Mouse (Mus musculus) CD4-positive, CD25-positive, alpha-beta regulatory T cell, adult 4 months (primary cell): ENCODE results near the gene 2900026A02Rik. TPM values are rescaled to one million over a fixed set of nuclear protein-coding genes. Genes with fewer than 3 reads are reported as not detected.

ENCODE experiments used
- ATAC-seq: one replicate; pipeline ENCODE4 v1.8.0; 2017
- polyA plus RNA-seq, 2 experiments: library from polyadenylated mRNA; unstranded; fragments of 100-300 nt; shearing (Covaris generic); gene quantifications; one replicate each; pipeline ENCODE4 v1.2.1; 2017

2900026A02Rik gene
- polyA plus RNA-seq: under 1 TPM; 0.89 to 0.98 TPM

DNA sequence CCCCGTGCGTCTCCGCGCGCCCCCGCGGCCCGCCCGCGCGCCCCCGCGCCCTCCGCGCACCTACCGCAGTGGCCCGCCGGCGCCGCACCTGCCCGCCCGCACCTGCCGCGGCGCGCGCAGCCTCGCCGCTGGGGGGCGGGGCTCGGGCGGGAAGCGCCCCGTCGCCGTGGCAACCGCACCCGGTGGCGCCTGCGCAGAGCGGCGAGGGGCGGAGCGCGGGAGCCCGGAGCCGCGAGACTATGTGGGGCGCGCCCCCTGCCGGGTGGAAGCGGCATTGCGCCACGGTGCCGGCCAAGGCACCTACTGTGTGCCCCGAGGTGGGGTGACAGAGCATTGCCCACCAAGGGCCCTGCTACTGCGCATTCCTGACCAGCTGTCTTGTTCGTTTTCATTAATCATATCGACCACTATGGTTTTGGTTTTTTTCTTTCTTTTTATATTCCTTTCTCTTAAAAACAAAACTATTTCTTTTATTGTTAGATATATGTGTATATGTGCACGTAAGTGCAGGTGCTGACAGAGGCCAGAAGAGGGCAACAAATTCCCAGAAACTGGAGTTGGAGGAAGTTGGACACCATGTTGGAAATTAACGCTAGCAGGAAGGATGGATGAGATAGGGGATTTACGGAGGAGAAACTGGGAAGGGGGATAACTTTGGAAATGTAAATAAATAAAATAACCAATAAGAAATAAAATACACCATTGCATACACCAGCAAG lies at the start of gene 2900026A02Rik:
Gene 2900026A02Rik (minus strand): TSS at position 90 of the 719 bp plus-strand sequence.
- ATAC-seq: no peak

DNA sequence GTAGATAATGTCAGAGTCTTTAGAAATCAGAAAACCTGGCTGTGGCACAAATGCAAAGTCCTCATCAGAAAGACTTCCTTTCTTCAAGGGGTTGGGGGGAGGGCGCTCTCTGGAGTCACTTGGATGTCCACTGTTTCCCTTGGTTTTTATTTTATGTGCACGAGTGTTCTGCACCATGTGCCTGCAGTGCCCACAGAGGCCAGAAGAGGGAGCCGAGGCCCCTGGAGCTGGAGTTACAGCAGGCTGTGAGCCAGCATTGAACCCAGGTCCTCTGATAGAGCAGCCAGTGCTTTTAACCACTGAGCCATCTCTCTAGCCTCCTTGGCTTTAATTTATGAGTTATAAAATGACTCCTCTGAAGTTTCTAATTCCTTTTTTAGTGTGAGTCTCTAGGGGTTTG lies 49.0 kb upstream of the 2900026A02Rik start:
- no peak for ATAC-seq

DNA sequence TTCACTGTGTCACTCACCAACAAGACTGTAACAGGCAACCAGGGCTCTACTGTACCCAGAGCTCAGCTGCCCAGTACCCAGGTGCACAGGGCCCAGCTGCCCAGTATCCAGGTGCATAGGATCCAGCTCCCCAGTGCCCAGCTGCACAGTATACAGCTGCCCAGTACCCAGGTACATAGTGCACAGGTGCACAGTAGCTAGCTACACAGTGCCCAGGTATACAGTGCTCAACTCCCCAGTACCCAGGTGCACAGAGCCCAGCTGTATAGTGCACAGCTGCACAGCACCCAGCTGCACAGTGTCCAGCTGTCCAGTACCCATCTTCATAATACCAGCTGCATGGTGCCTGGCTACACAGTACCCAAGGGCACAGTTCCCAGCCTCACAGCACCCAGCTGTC lies 47.2 kb upstream of the 2900026A02Rik start:
- ATAC-seq: no peak

DNA sequence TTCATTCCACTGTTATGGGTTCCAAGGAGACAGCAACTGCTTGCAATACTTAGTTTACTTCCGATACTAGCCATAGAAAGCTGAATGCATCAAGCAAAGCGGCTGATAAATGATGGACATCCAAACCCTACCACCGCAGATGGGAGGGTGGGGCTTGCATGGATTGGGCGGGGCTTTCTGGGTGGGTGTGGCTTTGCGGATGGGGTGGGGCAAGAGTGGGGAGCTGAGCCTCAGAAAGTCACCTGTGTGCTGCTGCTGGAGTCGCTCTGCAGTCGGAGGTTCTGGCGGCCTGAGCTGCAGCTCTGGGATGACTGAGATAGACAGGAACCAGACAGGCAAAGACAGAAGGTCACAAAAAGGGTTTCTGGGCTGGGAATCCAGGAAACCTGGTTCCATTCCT lies 44.6 kb upstream of the 2900026A02Rik start:
- ATAC-seq: no peak

DNA sequence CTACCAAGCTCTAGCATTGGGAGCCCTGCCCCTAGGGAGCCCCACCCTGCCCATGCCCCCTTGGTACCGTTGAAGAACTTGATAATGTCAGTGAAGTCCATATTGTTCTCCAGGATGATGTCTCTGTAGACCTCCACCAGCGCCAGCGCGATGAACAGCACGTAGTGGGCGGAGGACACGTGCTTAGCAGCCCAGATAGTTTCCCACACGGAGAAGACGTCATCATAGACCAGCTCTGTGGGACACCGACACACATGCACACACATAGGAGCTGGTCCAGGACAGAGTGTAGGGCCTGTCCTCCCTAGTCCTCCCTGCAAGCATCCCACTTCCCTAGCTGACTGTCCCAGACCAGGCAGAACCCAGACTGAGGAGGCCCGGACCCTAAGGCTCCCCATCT lies 29.8 kb upstream of the 2900026A02Rik start:
- no peak for ATAC-seq

DNA sequence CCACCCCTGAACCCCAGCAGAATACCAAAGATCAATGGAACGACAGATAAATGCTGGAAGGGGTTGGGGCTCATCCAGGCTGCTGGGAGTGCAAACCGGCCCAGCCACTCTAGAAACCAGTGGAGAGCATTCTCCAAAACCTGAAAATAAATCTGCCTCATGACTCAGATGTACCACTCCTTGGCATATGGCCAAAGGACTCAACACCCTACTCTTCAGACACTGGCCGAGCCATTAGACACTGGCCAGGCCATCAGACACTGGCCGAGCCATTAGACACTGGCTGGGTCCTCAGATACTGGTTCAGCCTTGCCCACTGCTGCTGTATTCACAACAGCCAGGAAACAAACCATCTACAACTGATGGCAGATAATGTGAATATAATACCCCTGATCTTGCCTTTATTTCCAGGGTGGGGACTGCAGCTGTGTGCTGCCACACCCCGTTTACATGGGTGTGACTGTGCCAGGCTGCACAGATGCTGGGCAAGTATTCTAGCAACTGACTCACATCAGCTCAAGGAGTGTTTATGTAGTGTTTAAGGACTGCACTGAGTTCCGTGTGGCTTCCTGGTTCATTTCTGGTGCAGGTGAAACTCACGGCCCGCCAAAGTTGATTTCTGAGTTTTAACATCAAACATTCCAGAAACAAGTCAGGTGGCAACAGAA lies 28.4 kb upstream of the 2900026A02Rik start:
- ATAC-seq: no peak

DNA sequence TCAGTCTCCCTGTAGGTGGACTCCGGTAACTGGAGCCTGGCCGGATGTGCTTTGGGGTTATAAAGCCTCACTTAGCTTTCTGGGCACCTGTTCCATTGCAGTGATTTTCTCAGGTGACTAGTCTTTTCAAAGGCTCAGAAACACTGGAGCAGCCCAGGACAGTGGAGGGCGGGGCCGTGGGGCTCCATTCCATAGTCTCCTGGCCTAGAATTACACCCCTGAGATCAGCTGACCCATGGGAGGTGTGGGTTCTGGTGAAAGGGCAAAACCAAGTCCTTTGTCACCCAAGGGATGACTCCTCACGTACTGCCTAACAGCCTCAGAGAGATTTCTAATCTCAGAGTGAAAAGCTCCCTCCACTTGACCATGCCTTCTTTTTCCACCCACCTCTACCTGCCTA lies 9.2 kb upstream of the 2900026A02Rik start:
- no peak for ATAC-seq

DNA sequence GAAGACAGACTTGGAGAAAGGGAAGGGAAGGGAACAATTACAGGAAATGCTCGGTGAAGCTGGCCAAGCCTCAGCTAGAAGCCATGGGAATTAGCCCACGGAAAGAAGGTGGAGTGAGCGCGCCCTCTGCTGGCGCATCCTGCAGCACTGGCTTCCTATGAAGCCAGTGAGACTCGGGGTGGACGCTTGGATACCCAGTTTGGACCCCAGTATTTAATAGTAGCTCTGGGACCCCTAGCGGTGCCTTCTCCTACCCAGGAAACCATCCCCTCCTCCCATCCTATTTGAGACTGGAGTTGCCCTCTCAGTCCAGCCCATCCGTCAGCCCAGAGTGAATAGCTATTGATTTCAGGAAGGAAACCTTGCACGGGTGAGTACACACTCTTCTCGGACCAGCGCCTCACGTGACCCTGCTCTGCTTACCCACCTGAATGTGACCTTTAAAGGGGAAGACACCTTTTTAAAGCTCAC lies 5.6 kb upstream of the 2900026A02Rik start, which contains the start of gene Tmem211:
Gene Tmem211 (plus strand): TSS at position 278 of the 471 bp plus-strand sequence.
- no peak for ATAC-seq

DNA sequence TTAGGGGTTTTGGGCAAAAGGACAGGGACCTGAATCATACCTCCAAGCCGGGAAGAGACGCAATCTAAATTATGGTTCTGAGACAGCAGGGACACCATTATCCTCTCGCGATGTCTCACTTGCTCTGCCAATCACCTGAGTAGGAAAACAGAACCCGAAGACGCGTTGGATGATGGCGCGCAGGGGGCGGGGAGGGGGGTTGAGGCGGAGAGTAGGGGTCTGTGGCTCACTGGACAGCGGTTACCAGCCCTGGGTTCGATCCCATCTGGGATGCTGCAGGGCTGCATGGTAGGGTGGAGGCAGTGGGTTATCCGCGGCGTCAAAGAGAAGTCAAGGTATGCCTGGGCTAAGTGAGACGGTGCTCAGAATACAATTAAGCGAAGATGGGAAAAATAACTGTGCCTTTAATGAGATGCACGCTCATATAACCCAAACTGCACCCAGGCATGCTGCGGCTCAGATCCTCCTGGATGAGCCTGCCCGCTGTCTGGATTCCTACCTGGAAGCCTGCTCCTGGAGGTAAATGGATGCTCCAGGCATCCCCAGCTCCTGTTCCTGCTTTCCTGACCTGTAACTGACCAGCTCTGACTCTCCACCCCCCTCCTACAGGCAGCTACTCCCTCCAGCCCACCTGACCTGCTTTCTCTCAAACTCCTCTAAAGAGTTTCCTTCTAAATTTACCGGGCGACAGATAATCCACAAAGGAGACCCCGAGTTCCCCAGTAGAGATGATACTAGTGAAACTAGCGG lies 4.8 kb upstream of the 2900026A02Rik start:
- no peak for ATAC-seq

DNA sequence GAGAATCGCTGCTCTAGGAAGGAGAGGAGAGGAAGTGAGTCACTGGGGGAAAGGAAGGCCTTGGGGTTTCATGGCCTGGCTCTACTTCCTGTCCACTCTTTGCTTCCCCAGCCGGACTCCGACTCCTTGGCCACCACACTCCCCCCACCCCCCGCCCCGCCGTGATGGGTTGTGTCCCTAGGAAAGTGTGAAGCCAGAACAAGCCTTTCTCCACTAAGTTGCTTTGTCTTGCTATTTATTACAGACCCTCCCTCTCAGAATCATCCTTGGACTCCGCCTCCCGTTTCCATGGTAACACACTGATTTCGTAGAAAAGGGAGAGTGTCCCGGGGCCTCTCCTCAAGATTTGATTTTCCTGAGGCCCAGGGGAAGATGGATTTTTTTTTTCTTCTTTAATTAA lies 4.2 kb upstream of the 2900026A02Rik start:
- no peak for ATAC-seq

DNA sequence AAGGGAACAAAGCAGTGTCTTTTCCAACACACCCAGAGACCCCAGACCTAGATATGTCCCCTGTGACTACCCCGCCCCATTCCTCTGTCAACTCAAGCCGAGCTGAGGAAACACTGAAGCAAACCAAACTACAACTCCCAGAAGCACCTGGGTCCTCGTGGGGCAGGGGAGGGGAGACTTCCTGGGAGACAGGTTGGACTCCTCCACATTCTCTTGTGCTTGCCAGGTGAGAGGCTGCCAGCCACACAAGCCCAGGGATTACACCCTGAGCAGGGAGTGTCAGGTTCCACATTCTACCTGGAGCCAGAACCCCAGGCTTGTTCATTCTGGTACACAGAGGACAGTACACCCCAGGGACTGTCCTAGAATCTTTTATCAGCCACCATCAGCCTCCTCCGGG lies 2.9 kb upstream of the 2900026A02Rik start:
- no peak for ATAC-seq

DNA sequence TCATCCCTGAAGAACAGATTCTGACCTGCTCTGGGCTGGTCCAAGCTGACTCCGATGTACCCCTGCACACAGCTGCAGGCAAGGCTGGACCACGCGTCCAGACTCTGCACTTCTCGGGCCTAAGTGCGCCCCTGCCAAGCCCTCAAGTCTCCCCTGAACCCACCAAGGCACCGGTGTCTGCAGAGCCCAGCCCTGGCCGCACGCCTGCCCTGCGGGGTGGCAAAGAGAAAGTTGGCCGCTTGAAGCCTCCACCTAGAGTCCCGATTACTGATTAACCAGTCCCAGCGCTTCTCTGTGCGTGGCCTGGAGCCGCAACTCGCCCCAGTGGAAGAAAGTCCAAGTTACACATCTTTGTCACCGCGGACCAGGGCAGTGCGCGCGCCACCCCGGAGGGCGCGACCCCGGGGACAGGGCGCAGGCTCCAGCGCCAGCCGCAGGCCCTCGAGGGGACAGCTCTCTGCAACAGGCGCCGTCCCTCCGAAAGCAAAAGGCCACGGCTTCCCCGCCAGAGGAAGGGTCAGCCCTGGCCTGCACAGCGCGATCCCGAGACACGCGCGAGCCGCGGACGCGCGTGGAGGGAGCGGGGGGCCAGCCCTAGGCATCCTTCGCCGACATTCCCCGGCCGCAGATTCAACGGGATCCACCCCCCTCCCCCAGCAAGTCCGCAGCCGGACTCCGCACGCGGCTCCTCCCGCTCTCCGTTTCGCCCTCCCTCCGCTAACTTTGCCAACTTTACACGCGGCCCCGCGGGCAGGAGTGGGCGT lies 471 bp downstream of the 2900026A02Rik start:
- no peak for ATAC-seq

DNA sequence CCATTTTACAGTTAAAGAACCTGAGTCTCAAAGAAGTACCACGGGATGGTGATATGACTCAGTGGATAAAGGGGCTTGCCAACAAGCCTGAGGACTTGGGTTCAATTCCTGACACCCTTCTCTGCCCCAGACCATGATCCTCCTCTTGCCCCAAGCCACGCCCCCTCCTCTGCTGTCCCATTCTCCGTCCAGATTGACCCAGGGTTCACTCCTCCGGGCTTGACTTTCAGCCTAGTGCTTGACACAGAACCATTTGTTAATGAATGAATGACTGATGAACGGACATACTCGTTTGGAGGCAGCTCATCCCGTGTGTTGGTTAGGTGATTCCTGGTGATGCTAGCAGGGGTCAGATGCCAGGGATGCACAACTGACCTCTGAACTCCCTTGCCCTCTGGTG lies 1.2 kb downstream of the 2900026A02Rik start:
- ATAC-seq: no peak

DNA sequence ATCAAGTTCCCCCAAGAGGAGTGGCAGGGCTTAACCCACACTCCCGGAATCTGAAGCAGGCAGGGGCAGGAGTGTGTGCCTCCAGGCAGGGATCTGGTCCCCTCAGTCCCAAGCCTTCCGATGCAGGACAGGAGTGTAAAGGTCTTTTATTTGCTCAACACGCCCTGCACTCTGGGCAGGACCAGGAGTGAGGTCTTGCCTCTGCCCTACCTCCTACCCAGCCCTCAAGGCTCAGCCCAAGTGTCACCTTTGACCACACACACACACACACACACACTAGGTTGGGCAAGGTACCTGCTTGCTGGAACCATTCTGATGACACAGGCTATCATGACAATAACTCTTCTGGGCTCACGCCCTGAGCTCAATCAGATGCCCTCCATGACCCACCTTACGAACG lies 1.6 kb downstream of the 2900026A02Rik start:
- no peak for ATAC-seq

DNA sequence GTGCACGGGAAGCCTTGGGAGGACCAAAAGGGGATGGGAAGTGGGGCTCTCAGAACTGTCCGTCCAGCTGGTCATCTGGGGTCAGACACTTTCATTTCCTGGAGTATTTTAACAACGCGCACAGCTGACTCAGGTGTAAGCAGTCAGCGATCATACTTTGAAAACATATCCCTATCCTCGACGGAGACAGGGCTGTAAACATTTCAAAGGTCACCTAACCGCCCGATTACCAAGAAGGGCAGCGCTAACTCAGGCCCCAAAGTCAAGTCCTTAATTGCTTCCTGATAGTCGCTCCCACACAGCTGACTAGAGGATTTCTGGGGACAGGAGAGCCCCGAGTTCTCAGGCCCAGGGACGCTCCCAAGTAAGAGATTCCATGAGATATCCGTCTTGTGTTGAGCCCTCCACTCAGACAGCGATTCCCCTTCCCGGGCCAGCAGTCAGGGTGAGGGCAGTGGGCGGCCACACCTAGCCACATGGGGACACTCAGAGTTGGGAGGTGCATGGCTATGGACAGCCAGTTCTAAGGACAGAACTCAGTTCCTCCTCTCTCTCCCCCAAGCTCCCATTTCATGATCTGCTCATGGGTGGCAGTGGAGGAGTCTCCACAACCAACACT lies 2.3 kb downstream of the 2900026A02Rik start:
- no peak for ATAC-seq

DNA sequence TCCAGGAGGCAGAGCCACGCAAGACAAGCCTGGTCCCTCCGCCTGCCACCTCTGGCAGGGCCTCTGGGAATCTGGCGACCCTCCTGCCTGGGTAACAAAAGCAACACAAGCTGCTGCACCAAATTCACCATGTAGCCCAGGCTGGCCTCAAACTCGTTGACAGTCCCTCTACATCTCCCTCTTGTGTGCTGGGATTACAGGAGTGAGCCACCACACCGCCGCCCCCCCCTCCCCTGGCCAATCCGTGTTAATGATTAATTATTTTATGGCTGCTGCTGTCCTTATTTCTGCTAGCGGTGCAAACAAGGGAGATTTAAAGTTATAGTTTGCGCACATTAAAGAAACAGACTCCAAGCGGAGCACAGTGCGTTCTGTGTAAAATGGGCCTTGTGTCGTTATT lies 4.0 kb downstream of the 2900026A02Rik start:
- ATAC-seq: no peak

DNA sequence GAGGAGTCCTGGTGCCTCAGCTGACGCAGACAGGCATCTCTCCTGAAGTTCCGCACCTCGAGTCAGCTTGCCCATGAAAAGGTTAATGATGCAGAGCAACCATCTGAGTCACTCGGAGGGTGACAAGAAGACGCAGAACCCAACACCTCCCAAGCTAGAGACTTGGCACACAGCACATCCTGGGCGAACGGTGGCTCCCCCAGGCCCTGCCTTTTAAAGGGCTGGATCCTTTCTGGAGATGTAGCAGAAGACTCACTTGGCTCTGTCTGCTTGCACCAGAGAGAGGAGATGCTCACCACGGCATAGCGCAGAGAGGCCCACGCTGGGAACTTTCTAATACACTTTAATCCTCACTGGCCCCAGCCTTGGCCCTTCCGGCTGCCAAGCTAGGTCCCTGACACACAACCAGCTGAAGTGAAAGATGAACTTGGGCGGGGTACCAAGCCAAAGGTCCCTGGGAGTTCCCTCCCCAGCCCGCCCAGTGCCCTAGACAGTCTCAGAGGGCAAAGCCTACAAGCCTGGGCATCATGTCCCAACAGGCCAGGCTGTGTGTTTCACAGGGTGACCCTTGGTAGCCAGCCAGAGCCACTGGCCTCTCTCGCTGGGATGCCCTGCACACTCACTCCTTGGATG lies 4.6 kb downstream of the 2900026A02Rik start:
- ATAC-seq: no peak

DNA sequence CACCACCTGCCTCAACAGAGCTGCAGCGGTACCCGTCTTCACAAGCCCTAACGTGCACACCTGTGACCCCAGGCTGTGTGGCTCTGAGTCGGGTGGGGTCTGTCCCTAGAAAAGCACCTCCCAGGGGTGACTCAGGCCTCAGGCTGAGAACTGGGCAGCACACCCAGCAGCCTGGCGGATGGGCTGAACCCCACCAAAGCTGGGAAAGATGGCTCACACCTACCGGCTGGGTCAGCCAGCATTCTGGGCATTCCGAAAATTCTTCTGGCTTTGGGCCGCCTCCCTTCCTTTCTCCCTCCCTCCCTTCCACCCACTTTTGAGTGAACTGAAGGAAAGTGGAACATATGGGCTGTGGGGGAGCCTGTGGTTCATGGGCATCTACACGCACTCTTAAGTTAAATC lies 5.4 kb downstream of the 2900026A02Rik start:
- ATAC-seq: no peak

DNA sequence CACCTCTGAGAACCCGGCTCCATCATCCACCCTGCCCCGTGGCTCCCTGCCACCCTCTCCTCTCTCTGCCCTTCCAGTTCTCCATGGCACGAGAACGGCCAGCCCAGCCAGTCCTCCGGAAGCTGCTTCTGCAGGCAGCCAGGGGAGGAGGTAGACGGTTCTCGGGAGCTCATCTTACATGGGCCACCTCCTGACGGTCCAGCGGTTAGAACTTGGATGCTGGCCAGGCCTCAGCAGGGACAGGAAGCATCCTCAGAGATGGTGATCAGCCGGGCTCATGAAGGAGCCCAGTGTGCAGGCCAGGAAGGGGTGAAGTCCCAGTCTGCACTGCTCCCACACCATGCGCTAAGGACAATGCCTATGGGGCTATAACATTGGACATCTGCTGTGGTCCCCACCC lies 6.6 kb downstream of the 2900026A02Rik start:
- no peak for ATAC-seq

DNA sequence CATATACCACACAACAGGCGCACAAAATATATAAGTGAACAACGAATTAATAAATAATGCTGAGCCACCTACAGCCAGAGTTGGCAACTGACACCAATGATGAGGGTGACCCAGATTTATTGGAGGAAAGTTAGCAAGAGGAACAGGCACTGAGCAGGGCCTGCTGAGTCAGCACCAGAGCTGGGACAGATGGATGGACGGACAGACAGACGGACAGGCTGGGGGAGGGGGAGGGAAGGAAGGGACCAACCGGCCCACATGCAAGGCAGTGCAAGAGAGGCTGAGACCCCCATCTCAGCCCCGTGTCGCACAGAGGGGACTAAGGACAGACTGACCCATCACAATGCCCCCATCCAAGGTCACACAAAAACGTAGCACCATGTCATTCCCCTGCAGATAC lies 7.0 kb downstream of the 2900026A02Rik start:
- ATAC-seq: no peak

DNA sequence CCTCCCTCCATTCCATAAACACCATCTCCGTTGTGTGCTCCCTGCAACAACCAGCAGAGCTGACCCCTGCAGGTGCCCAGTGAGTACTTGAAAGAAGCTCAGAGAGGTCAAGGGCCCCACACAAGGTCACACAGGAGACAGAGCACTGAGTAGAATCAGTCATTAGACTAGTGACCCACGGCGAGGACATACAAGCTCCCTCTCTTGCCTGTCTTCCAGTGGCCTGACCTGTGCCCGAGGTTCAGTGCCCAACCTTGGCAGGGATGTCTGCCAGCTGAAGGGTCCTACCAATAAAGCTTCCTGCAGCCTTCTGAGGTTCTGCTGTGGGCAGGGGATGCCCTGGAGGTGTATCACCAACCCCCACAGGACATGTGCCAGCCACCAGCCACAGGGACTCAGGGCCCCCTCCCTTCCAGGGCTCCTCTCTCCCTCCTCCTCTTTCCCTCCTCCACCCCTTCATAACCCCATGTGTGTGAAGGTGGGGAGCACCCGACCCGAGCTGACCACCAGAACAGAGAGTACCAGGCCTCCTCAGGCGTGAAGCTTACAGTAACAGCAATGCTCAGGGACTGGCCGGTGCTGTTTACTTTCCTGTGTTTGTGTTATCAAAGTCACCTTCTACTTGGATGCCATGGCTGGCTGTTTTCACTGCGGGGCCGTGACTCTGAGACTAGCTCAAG lies 8.7 kb downstream of the 2900026A02Rik start:
- ATAC-seq: no peak
